Mouse (Mus musculus): ENCODE results near the gene Tpmt. TPM values are rescaled to one million over a fixed set of nuclear protein-coding genes. Genes with fewer than 3 reads are reported as not detected.

The Tpmt gene
- polyA plus RNA-seq, 2 experiments = 6.1 to 12.0 TPM

DNA sequence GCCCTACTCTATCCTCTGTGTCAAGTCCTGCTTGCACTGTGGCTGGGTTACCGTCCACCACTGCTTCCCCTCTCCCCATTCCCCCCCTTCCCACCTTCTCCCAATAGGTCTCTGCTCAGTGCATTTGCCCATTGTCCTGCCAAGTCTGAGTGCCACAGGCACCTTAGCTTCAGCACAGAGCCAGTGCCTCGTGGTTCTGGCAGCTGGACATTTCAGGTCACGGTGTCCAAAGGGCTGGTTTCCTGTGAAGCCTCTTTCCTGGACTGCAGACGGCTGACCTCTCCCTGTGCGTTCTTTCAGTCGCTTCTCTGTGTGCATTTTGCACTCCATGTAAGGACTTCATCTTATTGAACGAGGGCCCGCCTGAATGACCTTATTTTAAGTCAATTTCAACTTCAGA is 56.6 kb downstream of the Tpmt start:
- Histone ChIP-seq H3K4me1 (replicated peaks; ENCODE audit: control insufficient read depth in 2 of 2, insufficient read depth in 2 of 2, low read length in 1 of 2) (no peaks in the 10 kb centered on the region), H3K9me3 (ENCODE audit: control insufficient read depth, low read length) (no peaks in the 10 kb centered on the region), H3K4me2 (ENCODE audit: low read depth) (no peak overlapping the region), H3K9ac (replicated peaks) (no peak overlapping the region), H3K27ac (no peak overlapping the region), H3K4me3 (ENCODE audit: insufficient read depth in 1 of 2, low read depth in 2 of 2, low read length in 2 of 2) (no peak overlapping the region), H3K36me3 (replicated peaks; ENCODE audit: control insufficient read depth, insufficient read depth, low read depth) (no peaks in the 10 kb centered on the region), H3K27me3 (ENCODE audit: control insufficient read depth, insufficient read depth, low read length) (no peaks in the 10 kb centered on the region)
- 61% methylated on average over 8 of the region's 8 CpGs for WGBS (ENCODE audit: insufficient replicate concordance)
- ATAC-seq (ENCODE audit: insufficient read depth) = no peak
- TF ChIP-seq CTCF (IDR thresholded peaks at IDR 0.05; ENCODE audit: low read depth) (no peak), EP300 (IDR thresholded peaks at IDR 0.05; ENCODE audit: low read depth) (no peak)
- DNase-seq (ENCODE audit: low read depth in 3 of 3, low spot score in 3 of 3) = no peak

DNA sequence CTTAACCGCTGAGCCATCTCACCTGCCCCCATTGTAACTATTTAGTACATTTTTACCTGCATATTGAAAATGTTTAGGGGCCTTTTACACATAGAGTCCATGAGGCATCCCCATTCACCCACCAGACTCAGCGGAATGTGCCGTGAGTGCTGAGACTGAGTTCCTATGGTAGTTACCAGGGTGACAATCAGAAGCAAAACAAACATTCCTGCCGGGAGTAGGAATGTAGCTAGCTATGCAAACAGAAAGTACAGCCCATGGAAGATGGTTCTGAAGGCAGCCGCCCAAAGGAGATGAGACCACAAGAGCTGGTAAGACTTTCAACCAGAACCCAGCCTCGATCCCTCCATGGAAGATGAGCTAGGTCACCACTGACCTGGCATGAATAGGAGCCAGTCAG is 58.3 kb downstream of the Tpmt start:
- no peaks in the 10 kb centered on the region for H3K9me3 ChIP-seq (ENCODE audit: control insufficient read depth, low read length)
- no peaks in the 10 kb centered on the region for H3K4me1 ChIP-seq (replicated peaks; ENCODE audit: control insufficient read depth in 2 of 2, insufficient read depth in 2 of 2, low read length in 1 of 2)
- DNase-seq (ENCODE audit: low read depth in 3 of 3, low spot score in 3 of 3) = no peak
- H3K27me3 ChIP-seq (ENCODE audit: control insufficient read depth, insufficient read depth, low read length) = no peaks in the 10 kb centered on the region
- H3K9ac ChIP-seq (replicated peaks) = no peak overlapping the region
- TF ChIP-seq CTCF (IDR thresholded peaks at IDR 0.05; ENCODE audit: low read depth) (no peak), EP300 (IDR thresholded peaks at IDR 0.05; ENCODE audit: low read depth) (no peak)
- WGBS (ENCODE audit: insufficient replicate concordance) = 55% methylated on average over 6 of the region's 6 CpGs
- no peak overlapping the region for H3K27ac ChIP-seq
- H3K4me2 ChIP-seq (ENCODE audit: low read depth) = no peak overlapping the region
- ATAC-seq (ENCODE audit: insufficient read depth) = no peak
- no peaks in the 10 kb centered on the region for H3K36me3 ChIP-seq (replicated peaks; ENCODE audit: control insufficient read depth, insufficient read depth, low read depth)
- no peak overlapping the region for H3K4me3 ChIP-seq (ENCODE audit: insufficient read depth in 1 of 2, low read depth in 2 of 2, low read length in 2 of 2)

DNA sequence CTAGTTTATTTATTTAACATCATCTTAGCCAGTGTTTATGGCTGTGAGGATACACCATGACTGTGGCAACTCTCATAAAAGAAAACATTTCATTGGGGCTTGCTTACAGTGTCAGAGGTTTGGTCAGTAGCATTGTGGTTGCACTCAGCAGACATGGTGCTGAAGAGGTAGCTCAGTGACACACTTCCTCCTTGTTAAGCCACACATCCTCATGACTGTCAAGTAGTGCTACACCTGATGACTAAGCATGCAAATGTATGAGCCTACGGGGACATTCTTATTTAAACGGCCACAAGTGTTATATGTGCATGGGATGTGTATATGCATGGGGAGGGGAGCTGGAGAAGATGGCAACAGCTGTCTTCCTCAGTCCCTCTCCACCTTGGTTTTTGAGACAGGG is 60.7 kb downstream of the Tpmt start:
- 34% methylated on average over 2 of the region's 2 CpGs for WGBS (ENCODE audit: insufficient replicate concordance)
- peak in 1 of 3 experiments; percentile 7 for DNase-seq (ENCODE audit: low read depth in 3 of 3, low spot score in 3 of 3)
- Histone ChIP-seq H3K27ac (no peak overlapping the region), H3K4me2 (ENCODE audit: low read depth) (no peak overlapping the region), H3K9ac (replicated peaks) (no peak overlapping the region), H3K36me3 (replicated peaks; ENCODE audit: control insufficient read depth, insufficient read depth, low read depth) (no peaks in the 10 kb centered on the region), H3K27me3 (ENCODE audit: control insufficient read depth, insufficient read depth, low read length) (no peaks in the 10 kb centered on the region), H3K9me3 (ENCODE audit: control insufficient read depth, low read length) (no peaks in the 10 kb centered on the region), H3K4me1 (replicated peaks; ENCODE audit: control insufficient read depth in 2 of 2, insufficient read depth in 2 of 2, low read length in 1 of 2) (no peaks in the 10 kb centered on the region), H3K4me3 (ENCODE audit: insufficient read depth in 1 of 2, low read depth in 2 of 2, low read length in 2 of 2) (no peak overlapping the region)
- ATAC-seq (ENCODE audit: insufficient read depth) = no peak
- TF ChIP-seq CTCF (IDR thresholded peaks at IDR 0.05; ENCODE audit: low read depth) (no peak), EP300 (IDR thresholded peaks at IDR 0.05; ENCODE audit: low read depth) (no peak)

DNA sequence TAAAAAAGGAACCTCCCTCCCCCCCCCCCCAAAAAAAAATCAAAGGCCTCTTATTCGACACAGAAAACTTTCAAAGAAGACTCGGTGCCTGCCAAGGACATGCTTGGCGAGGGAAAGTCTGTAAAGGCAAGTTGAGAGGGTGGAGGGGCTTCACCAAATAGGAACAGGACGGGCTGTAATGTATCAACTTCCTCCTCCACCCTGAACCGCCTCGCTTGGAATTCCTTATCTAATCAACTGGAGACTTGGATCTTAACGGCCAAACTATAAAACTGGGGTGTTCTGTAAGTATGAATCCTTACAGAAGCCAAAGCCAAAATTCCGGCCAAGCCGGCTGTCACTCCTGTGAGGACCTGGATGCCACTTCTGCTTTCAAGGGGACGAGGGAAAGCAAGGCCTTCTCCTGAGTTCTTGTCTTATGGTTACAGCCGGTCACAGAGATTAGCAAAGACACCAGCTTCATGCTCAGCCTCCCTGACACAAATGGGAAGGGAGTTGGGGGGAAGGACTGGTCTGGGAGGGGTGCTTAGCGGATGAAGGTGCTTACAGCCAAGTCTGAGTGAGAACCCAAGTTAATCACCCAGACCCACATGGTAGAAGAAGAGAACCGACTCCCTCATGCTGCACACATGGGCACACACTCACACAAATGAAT is 64.6 kb downstream of the Tpmt start:
- DNase-seq (ENCODE audit: low read depth in 3 of 3, low spot score in 3 of 3) = no peak
- peaks cover 0 to 2% of the 10 kb centered on the region in 2 experiments; a peak in 1 of 4 replicates for H3K4me1 ChIP-seq (replicated peaks; ENCODE audit: control insufficient read depth in 2 of 2, insufficient read depth in 2 of 2, low read length in 1 of 2)
- H3K27me3 ChIP-seq (ENCODE audit: control insufficient read depth, insufficient read depth, low read length) = no peaks in the 10 kb centered on the region
- no peaks in the 10 kb centered on the region for H3K36me3 ChIP-seq (replicated peaks; ENCODE audit: control insufficient read depth, insufficient read depth, low read depth)
- H3K9ac ChIP-seq (replicated peaks) = no peak overlapping the region
- no peak overlapping the region for H3K4me2 ChIP-seq (ENCODE audit: low read depth)
- ATAC-seq (ENCODE audit: insufficient read depth) = no peak
- 15% methylated on average over 13 of the region's 13 CpGs for WGBS (ENCODE audit: insufficient replicate concordance)
- no peaks in the 10 kb centered on the region for H3K9me3 ChIP-seq (ENCODE audit: control insufficient read depth, low read length)
- no peak overlapping the region for H3K27ac ChIP-seq
- H3K4me3 ChIP-seq (ENCODE audit: insufficient read depth in 1 of 2, low read depth in 2 of 2, low read length in 2 of 2) = no peak overlapping the region
- no peak for TF ChIP-seq CTCF (IDR thresholded peaks at IDR 0.05; ENCODE audit: low read depth)
- no peak for TF ChIP-seq EP300 (IDR thresholded peaks at IDR 0.05; ENCODE audit: low read depth)

DNA sequence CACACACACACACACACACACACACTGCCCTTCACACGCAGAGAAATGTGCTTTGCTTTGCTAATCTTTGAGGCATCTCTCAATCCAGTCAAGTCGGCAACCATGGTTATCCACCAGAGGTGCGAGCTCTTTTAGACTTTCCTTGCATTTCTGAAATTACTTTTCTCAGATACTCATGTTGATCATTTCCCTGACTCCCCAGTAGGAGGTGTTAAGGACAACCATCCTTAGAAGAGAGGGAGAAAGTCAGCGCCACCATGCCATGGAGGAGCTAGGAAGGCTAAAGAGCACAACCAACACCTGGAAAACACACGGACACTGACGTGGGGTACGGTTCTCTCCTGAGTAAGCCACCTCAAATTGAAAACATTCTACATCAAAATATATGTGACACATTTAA is 68.0 kb downstream of the Tpmt start:
- Histone ChIP-seq H3K27me3 (ENCODE audit: control insufficient read depth, insufficient read depth, low read length) (no peaks in the 10 kb centered on the region), H3K4me3 (ENCODE audit: insufficient read depth in 1 of 2, low read depth in 2 of 2, low read length in 2 of 2) (no peak overlapping the region), H3K9me3 (ENCODE audit: control insufficient read depth, low read length) (no peaks in the 10 kb centered on the region), H3K4me1 (replicated peaks; ENCODE audit: control insufficient read depth in 2 of 2, insufficient read depth in 2 of 2, low read length in 1 of 2) (peaks cover 0 to 2% of the 10 kb centered on the region in 2 experiments; a peak in 1 of 4 replicates), H3K4me2 (ENCODE audit: low read depth) (no peak overlapping the region), H3K36me3 (replicated peaks; ENCODE audit: control insufficient read depth, insufficient read depth, low read depth) (no peaks in the 10 kb centered on the region), H3K9ac (replicated peaks) (no peak overlapping the region), H3K27ac (no peak overlapping the region)
- no peak for DNase-seq (ENCODE audit: low read depth in 3 of 3, low spot score in 3 of 3)
- TF ChIP-seq EP300 (IDR thresholded peaks at IDR 0.05; ENCODE audit: low read depth) (no peak), CTCF (IDR thresholded peaks at IDR 0.05; ENCODE audit: low read depth) (no peak)
- no peak for ATAC-seq (ENCODE audit: insufficient read depth)
- WGBS (ENCODE audit: insufficient replicate concordance) = 64% methylated on average over 7 of the region's 7 CpGs

All from liver, embryonic 14.5 days (tissue).